Mouse (Mus musculus): ENCODE results near the gene Sult6b2. TPM values are rescaled to one million over a fixed set of nuclear protein-coding genes. Genes with fewer than 3 reads are reported as not detected.
A peak's percentile ranks its signal among the peaks of the same experiment; 100 is the strongest.

Sult6b2 gene
- polyA plus RNA-seq, 2 experiments = not detected

DNA sequence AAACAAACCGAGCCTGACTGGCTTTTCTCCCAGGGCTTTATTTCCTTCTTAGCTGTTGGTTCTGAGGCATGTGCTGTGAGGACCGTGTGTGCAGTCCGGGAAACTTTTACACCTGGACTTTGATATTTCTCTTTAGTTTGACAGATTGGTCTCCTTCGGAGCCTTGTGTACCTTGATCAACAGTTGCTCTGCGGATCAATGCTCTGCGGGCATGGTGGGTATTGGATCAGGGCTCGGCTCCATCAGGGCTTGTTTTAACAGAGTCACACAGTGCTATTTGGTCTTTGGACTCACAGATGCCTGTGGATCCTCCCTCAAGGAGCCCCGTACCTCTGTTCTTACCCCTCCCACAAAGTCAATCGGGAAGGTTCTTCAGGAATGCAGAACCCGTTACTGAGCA, 9.7 kb upstream of the Sult6b2 start:
- no peaks in the 10 kb centered on the region for H3K36me3 ChIP-seq (replicated peaks; ENCODE audit: control insufficient read depth, insufficient read depth, low read depth)
- WGBS (ENCODE audit: insufficient replicate concordance) = 58% methylated on average over 10 of the region's 10 CpGs
- no peak overlapping the region for H3K9ac ChIP-seq (replicated peaks)
- TF ChIP-seq CTCF (IDR thresholded peaks at IDR 0.05; ENCODE audit: low read depth) (no peak), EP300 (IDR thresholded peaks at IDR 0.05; ENCODE audit: low read depth) (no peak)
- no peaks in the 10 kb centered on the region for H3K27me3 ChIP-seq (ENCODE audit: control insufficient read depth, insufficient read depth, low read length)
- H3K9me3 ChIP-seq (ENCODE audit: control insufficient read depth, low read length) = no peaks in the 10 kb centered on the region
- DNase-seq (ENCODE audit: low read depth in 3 of 3, low spot score in 3 of 3) (no peak), ATAC-seq (ENCODE audit: insufficient read depth) (no peak)
- peaks cover 0 to 7% of the 10 kb centered on the region in 2 experiments; a peak in 2 of 4 replicates for H3K4me1 ChIP-seq (replicated peaks; ENCODE audit: control insufficient read depth in 2 of 2, insufficient read depth in 2 of 2, low read length in 1 of 2)
- H3K4me2 ChIP-seq (ENCODE audit: low read depth) = peak overlapping the region; percentile 45
- H3K4me3 ChIP-seq (ENCODE audit: insufficient read depth in 1 of 2, low read depth in 2 of 2, low read length in 2 of 2) = no peak overlapping the region; a peak in 1 of 4 replicates
- no peak overlapping the region for H3K27ac ChIP-seq

DNA sequence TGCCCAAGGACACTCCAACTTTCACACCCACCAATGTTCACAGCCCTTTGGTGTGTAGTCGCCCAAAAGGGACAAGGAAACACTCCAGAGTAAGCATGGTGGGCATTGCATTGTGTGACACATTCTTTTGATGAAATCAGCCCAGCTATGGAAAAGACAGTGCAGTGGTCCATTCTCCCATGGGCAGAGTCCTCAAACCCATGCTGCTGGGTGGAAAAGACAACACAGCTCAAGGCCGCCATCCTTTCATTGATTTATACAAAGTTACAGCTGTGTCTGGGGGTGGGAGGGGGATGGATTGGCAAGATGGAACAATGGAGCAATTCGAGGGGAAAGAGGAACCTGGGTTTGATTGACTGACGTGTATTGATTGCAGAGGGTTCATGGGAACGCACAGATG, 8.7 kb upstream of the Sult6b2 start:
- H3K4me2 ChIP-seq (ENCODE audit: low read depth) = no peak overlapping the region
- no peak overlapping the region for H3K9ac ChIP-seq (replicated peaks)
- DNase-seq (ENCODE audit: low read depth in 3 of 3, low spot score in 3 of 3) (no peak), ATAC-seq (ENCODE audit: insufficient read depth) (no peak)
- WGBS (ENCODE audit: insufficient replicate concordance) = 46% methylated on average over 5 of the region's 5 CpGs
- H3K27ac ChIP-seq = no peak overlapping the region
- H3K27me3 ChIP-seq (ENCODE audit: control insufficient read depth, insufficient read depth, low read length) = no peaks in the 10 kb centered on the region
- H3K4me3 ChIP-seq (ENCODE audit: insufficient read depth in 1 of 2, low read depth in 2 of 2, low read length in 2 of 2) = no peak overlapping the region
- H3K9me3 ChIP-seq (ENCODE audit: control insufficient read depth, low read length) = no peaks in the 10 kb centered on the region
- peaks cover 0 to 7% of the 10 kb centered on the region in 2 experiments; a peak in 2 of 4 replicates for H3K4me1 ChIP-seq (replicated peaks; ENCODE audit: control insufficient read depth in 2 of 2, insufficient read depth in 2 of 2, low read length in 1 of 2)
- no peaks in the 10 kb centered on the region for H3K36me3 ChIP-seq (replicated peaks; ENCODE audit: control insufficient read depth, insufficient read depth, low read depth)
- TF ChIP-seq CTCF (IDR thresholded peaks at IDR 0.05; ENCODE audit: low read depth) (no peak), EP300 (IDR thresholded peaks at IDR 0.05; ENCODE audit: low read depth) (no peak)

DNA sequence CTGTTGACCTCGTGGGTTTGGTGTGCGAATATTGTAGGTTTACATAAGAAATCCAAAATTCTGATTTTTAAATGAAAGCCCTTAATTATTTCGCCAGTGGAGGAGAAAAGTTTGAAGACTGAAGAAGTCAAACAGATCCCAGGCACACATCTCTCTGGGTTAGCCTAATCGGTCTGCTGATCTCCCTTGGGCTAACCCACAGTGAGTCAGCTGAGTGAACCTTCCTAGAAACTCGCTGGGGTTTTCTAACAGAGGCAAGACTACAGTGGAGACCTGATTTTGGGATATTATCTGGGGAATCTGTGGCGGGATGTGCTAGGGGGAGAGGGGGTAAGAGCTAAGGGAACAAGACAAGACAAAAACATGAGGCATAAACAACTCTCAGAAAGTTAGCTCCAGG, 5.9 kb upstream of the Sult6b2 start:
- Histone ChIP-seq H3K4me1 (replicated peaks; ENCODE audit: control insufficient read depth in 2 of 2, insufficient read depth in 2 of 2, low read length in 1 of 2) (peaks cover 0 to 11% of the 10 kb centered on the region in 2 experiments; a peak in 2 of 4 replicates), H3K9me3 (ENCODE audit: control insufficient read depth, low read length) (no peaks in the 10 kb centered on the region), H3K9ac (replicated peaks) (no peak overlapping the region), H3K4me3 (ENCODE audit: insufficient read depth in 1 of 2, low read depth in 2 of 2, low read length in 2 of 2) (no peak overlapping the region), H3K4me2 (ENCODE audit: low read depth) (no peak overlapping the region), H3K36me3 (replicated peaks; ENCODE audit: control insufficient read depth, insufficient read depth, low read depth) (no peaks in the 10 kb centered on the region), H3K27ac (no peak overlapping the region), H3K27me3 (ENCODE audit: control insufficient read depth, insufficient read depth, low read length) (no peaks in the 10 kb centered on the region)
- no peak for DNase-seq (ENCODE audit: low read depth in 3 of 3, low spot score in 3 of 3)
- 20% methylated on average over 6 of the region's 6 CpGs for WGBS (ENCODE audit: insufficient replicate concordance)
- ATAC-seq (ENCODE audit: insufficient read depth) = no peak
- TF ChIP-seq EP300 (IDR thresholded peaks at IDR 0.05; ENCODE audit: low read depth) (no peak), CTCF (IDR thresholded peaks at IDR 0.05; ENCODE audit: low read depth) (no peak)

DNA sequence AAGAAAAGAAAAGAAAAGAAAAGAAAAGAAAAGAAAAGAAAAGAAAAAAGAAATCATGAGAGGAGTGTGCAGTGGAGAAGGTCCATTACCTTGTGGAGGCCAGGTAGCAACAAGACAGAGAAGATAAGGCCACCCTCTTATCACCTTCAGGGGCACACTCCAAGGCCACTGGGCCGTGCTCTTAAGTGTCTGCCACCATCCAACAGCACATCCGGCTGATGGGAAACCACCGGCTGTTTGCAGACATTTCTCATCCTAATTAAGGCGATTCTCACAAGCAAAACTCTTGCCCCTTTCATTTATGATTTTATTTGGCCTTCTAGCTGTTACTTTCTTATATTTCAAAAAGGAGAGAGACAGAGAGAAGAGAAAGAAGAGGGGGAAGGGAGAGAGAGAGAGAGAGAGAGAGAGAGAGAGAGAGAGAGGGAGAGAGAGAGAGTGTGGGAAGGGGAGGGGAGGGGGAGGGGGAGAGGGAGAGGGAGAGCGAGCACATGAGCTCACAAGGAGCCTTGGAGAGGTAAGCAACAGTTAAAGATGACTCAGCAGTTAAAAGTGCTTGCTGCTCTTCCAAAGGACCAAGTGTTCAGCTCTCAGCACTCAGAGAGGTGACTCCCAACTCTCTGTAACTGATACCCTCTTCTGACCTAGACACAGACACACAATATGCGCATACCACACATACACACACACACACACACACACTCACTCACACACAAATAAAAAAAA, 5.2 kb upstream of the Sult6b2 start:
- Histone ChIP-seq H3K4me2 (ENCODE audit: low read depth) (no peak overlapping the region), H3K4me1 (replicated peaks; ENCODE audit: control insufficient read depth in 2 of 2, insufficient read depth in 2 of 2, low read length in 1 of 2) (peaks cover 0 to 11% of the 10 kb centered on the region in 2 experiments; a peak in 2 of 4 replicates), H3K36me3 (replicated peaks; ENCODE audit: control insufficient read depth, insufficient read depth, low read depth) (no peaks in the 10 kb centered on the region), H3K4me3 (ENCODE audit: insufficient read depth in 1 of 2, low read depth in 2 of 2, low read length in 2 of 2) (no peak overlapping the region), H3K27me3 (ENCODE audit: control insufficient read depth, insufficient read depth, low read length) (no peaks in the 10 kb centered on the region), H3K9me3 (ENCODE audit: control insufficient read depth, low read length) (no peaks in the 10 kb centered on the region), H3K9ac (replicated peaks) (no peak overlapping the region), H3K27ac (no peak overlapping the region)
- WGBS (ENCODE audit: insufficient replicate concordance) = 26% methylated on average over 6 of the region's 6 CpGs
- TF ChIP-seq EP300 (IDR thresholded peaks at IDR 0.05; ENCODE audit: low read depth) (no peak), CTCF (IDR thresholded peaks at IDR 0.05; ENCODE audit: low read depth) (no peak)
- DNase-seq (ENCODE audit: low read depth in 3 of 3, low spot score in 3 of 3) (no peak), ATAC-seq (ENCODE audit: insufficient read depth) (no peak; the same call in 1 of the 2 replicates)

DNA sequence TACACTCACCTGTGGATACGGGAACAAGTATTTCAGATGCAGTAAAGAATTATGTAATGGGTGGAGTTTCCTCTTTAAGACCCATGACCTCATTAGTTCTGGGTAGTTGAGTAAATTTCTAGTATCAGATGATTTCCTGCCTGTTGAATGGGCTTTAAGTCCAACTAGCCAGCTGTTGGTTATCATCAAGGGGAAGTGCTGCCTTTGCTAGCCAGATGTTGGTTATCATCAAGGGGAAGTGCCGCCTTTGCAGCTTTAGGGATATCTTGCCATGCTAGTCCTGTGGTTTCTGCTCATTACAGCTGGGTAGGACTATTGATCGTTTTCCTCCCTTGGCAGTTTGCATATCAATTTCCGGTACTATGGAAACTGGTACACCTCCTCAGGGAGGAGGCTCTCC, 2.0 kb upstream of the Sult6b2 start:
- peak; percentile 36; the same call in 1 of the 2 replicates for ATAC-seq (ENCODE audit: insufficient read depth)
- no peak overlapping the region for H3K9ac ChIP-seq (replicated peaks)
- TF ChIP-seq EP300 (IDR thresholded peaks at IDR 0.05; ENCODE audit: low read depth) = no peak
- H3K4me1 ChIP-seq (replicated peaks; ENCODE audit: control insufficient read depth in 2 of 2, insufficient read depth in 2 of 2, low read length in 1 of 2) = peaks cover 0 to 16% of the 10 kb centered on the region in 2 experiments; a peak in 3 of 4 replicates
- H3K9me3 ChIP-seq (ENCODE audit: control insufficient read depth, low read length) = no peaks in the 10 kb centered on the region
- no peaks in the 10 kb centered on the region for H3K27me3 ChIP-seq (ENCODE audit: control insufficient read depth, insufficient read depth, low read length)
- H3K4me3 ChIP-seq (ENCODE audit: insufficient read depth in 1 of 2, low read depth in 2 of 2, low read length in 2 of 2) = no peak overlapping the region
- H3K27ac ChIP-seq = no peak overlapping the region
- WGBS (ENCODE audit: insufficient replicate concordance) = 16% methylated on average over 4 of the region's 4 CpGs
- no peak overlapping the region for H3K4me2 ChIP-seq (ENCODE audit: low read depth)
- DNase-seq (ENCODE audit: low read depth in 3 of 3, low spot score in 3 of 3) = no peak
- H3K36me3 ChIP-seq (replicated peaks; ENCODE audit: control insufficient read depth, insufficient read depth, low read depth) = no peaks in the 10 kb centered on the region
